Mouse (Mus musculus): ENCODE data around the gene Farsa. TPM values are rescaled to one million over a fixed set of nuclear protein-coding genes. Genes with fewer than 3 reads are reported as not detected.

The Farsa gene
- polyA plus RNA-seq, 1 experiment from 2014 or later, result 44.3 TPM

GRCm38 (mm10) chr8:84874339-84874738, 17.6 kb downstream of the Farsa start:
- H3K9me3 ChIP-seq (ENCODE audit: control insufficient read depth, low read length), result no peaks in the 10 kb centered on the region
- H3K4me2 ChIP-seq (replicated peaks; ENCODE audit: low read depth), result no peak overlapping the region
- ATAC-seq (ENCODE audit: low FRiP score, low TSS enrichment) (no peak), DNase-seq (ENCODE audit: low spot score) (no peak)
- H3K27ac ChIP-seq (replicated peaks), result no peak overlapping the region
- peaks cover 2% of the 10 kb centered on the region; the same call in 1 of the 2 replicates for H3K36me3 ChIP-seq (ENCODE audit: control insufficient read depth, insufficient read depth, low read length)
- 90% methylated on average over 3 of the region's 3 CpGs for WGBS
- peaks cover 5% of the 10 kb centered on the region for H3K4me1 ChIP-seq (replicated peaks; ENCODE audit: control insufficient read depth, insufficient read depth)
- H3K27me3 ChIP-seq (ENCODE audit: control insufficient read depth, insufficient read depth, low read length), result no peaks in the 10 kb centered on the region
- TF ChIP-seq EP300 (optimal IDR thresholded peaks at IDR 0.05), result no peak
- no peak for TF ChIP-seq CTCF (IDR thresholded peaks at IDR 0.05; ENCODE audit: low read depth)
- no peak overlapping the region for H3K4me3 ChIP-seq (ENCODE audit: low read depth, low read length)
- H3K9ac ChIP-seq (ENCODE audit: low read length), result no peak overlapping the region

- Histone ChIP-seq H3K9ac (ENCODE audit: low read length) (no peak overlapping the region), H3K4me3 (ENCODE audit: low read depth, low read length) (no peak overlapping the region), H3K9me3 (ENCODE audit: control insufficient read depth, low read length) (no peaks in the 10 kb centered on the region), H3K36me3 (ENCODE audit: control insufficient read depth, insufficient read depth, low read length) (no peaks in the 10 kb centered on the region), H3K4me2 (replicated peaks; ENCODE audit: low read depth) (no peak overlapping the region), H3K27me3 (ENCODE audit: control insufficient read depth, insufficient read depth, low read length) (no peaks in the 10 kb centered on the region), H3K4me1 (replicated peaks; ENCODE audit: control insufficient read depth, insufficient read depth) (peaks cover under 1% of the 10 kb centered on the region), H3K27ac (replicated peaks) (no peak overlapping the region)
- no peak for TF ChIP-seq CTCF (IDR thresholded peaks at IDR 0.05; ENCODE audit: low read depth)
- no peak for TF ChIP-seq EP300 (optimal IDR thresholded peaks at IDR 0.05)
- DNase-seq (ENCODE audit: low spot score), result no peak
- no peak for ATAC-seq (ENCODE audit: low FRiP score, low TSS enrichment)
- WGBS, result 61% methylated on average over 3 of the region's 3 CpGs
These were observed 20.7 kb downstream of the Farsa start for GRCm38 (mm10) chr8:84877297-84878035.

GRCm38 (mm10) chr8:84878915-84879314, 22.1 kb downstream of the Farsa start:
- no peak for ATAC-seq (ENCODE audit: low FRiP score, low TSS enrichment)
- H3K4me1 ChIP-seq (replicated peaks; ENCODE audit: control insufficient read depth, insufficient read depth), result no peaks in the 10 kb centered on the region
- H3K9me3 ChIP-seq (ENCODE audit: control insufficient read depth, low read length), result no peaks in the 10 kb centered on the region
- no peak overlapping the region for H3K4me3 ChIP-seq (ENCODE audit: low read depth, low read length)
- H3K27ac ChIP-seq (replicated peaks), result no peak overlapping the region
- no peak overlapping the region for H3K9ac ChIP-seq (ENCODE audit: low read length)
- WGBS, result 76% methylated on average over 1 of the region's 1 CpGs
- H3K27me3 ChIP-seq (ENCODE audit: control insufficient read depth, insufficient read depth, low read length), result no peaks in the 10 kb centered on the region
- H3K36me3 ChIP-seq (ENCODE audit: control insufficient read depth, insufficient read depth, low read length), result no peaks in the 10 kb centered on the region
- DNase-seq (ENCODE audit: low spot score), result no peak
- TF ChIP-seq EP300 (optimal IDR thresholded peaks at IDR 0.05) (no peak), CTCF (IDR thresholded peaks at IDR 0.05; ENCODE audit: low read depth) (no peak)
- H3K4me2 ChIP-seq (replicated peaks; ENCODE audit: low read depth), result no peak overlapping the region

GRCm38 (mm10) chr8:84884728-84885127, 27.9 kb downstream of the Farsa start:
- DNase-seq (ENCODE audit: low spot score) (no peak), ATAC-seq (ENCODE audit: low FRiP score, low TSS enrichment) (no peak)
- no peak overlapping the region for H3K27ac ChIP-seq (replicated peaks)
- no peak overlapping the region for H3K4me3 ChIP-seq (ENCODE audit: low read depth, low read length)
- H3K4me1 ChIP-seq (replicated peaks; ENCODE audit: control insufficient read depth, insufficient read depth), result no peaks in the 10 kb centered on the region
- H3K9me3 ChIP-seq (ENCODE audit: control insufficient read depth, low read length), result no peaks in the 10 kb centered on the region
- peaks cover 7% of the 10 kb centered on the region; the same call in 1 of the 2 replicates for H3K36me3 ChIP-seq (ENCODE audit: control insufficient read depth, insufficient read depth, low read length)
- H3K27me3 ChIP-seq (ENCODE audit: control insufficient read depth, insufficient read depth, low read length), result no peaks in the 10 kb centered on the region
- no peak overlapping the region for H3K9ac ChIP-seq (ENCODE audit: low read length)
- TF ChIP-seq CTCF (IDR thresholded peaks at IDR 0.05; ENCODE audit: low read depth) (no peak), EP300 (optimal IDR thresholded peaks at IDR 0.05) (no peak)
- WGBS, result 88% methylated on average over 4 of the region's 4 CpGs
- H3K4me2 ChIP-seq (replicated peaks; ENCODE audit: low read depth), result no peak overlapping the region

GRCm38 (mm10) chr8:84888280-84888679, 31.5 kb downstream of the Farsa start:
- ATAC-seq (ENCODE audit: low FRiP score, low TSS enrichment), result no peak
- no peak overlapping the region for H3K9ac ChIP-seq (ENCODE audit: low read length)
- H3K27ac ChIP-seq (replicated peaks), result no peak overlapping the region
- no peak overlapping the region for H3K4me3 ChIP-seq (ENCODE audit: low read depth, low read length)
- WGBS, result 97% methylated on average over 3 of the region's 3 CpGs
- no peaks in the 10 kb centered on the region for H3K27me3 ChIP-seq (ENCODE audit: control insufficient read depth, insufficient read depth, low read length)
- no peak overlapping the region for H3K4me2 ChIP-seq (replicated peaks; ENCODE audit: low read depth)
- 0 out of 2 replicates have a peak, but pooled peaks cover 3% of the 10 kb centered on the region for H3K4me1 ChIP-seq (replicated peaks; ENCODE audit: control insufficient read depth, insufficient read depth)
- TF ChIP-seq CTCF (IDR thresholded peaks at IDR 0.05; ENCODE audit: low read depth), result no peak
- no peak for TF ChIP-seq EP300 (optimal IDR thresholded peaks at IDR 0.05)
- DNase-seq (ENCODE audit: low spot score), result no peak
- H3K36me3 ChIP-seq (ENCODE audit: control insufficient read depth, insufficient read depth, low read length), result peaks cover 10% of the 10 kb centered on the region; the same call in 1 of the 2 replicates
- H3K9me3 ChIP-seq (ENCODE audit: control insufficient read depth, low read length), result no peaks in the 10 kb centered on the region

- no peaks in the 10 kb centered on the region for H3K9me3 ChIP-seq (ENCODE audit: control insufficient read depth, low read length)
- H3K4me1 ChIP-seq (replicated peaks; ENCODE audit: control insufficient read depth, insufficient read depth), result 0 out of 2 replicates have a peak, but pooled peaks cover 5% of the 10 kb centered on the region
- ATAC-seq (ENCODE audit: low FRiP score, low TSS enrichment) (no peak), DNase-seq (ENCODE audit: low spot score) (no peak)
- H3K27ac ChIP-seq (replicated peaks), result no peak overlapping the region
- 72% methylated on average over 1 of the region's 1 CpGs for WGBS
- H3K4me3 ChIP-seq (ENCODE audit: low read depth, low read length), result no peak overlapping the region
- H3K9ac ChIP-seq (ENCODE audit: low read length), result no peak overlapping the region
- H3K4me2 ChIP-seq (replicated peaks; ENCODE audit: low read depth), result no peak overlapping the region
- no peak for TF ChIP-seq CTCF (IDR thresholded peaks at IDR 0.05; ENCODE audit: low read depth)
- H3K36me3 ChIP-seq (ENCODE audit: control insufficient read depth, insufficient read depth, low read length), result peaks cover 10% of the 10 kb centered on the region; the same call in 1 of the 2 replicates
- H3K27me3 ChIP-seq (ENCODE audit: control insufficient read depth, insufficient read depth, low read length), result no peaks in the 10 kb centered on the region
These were observed 32.4 kb downstream of the Farsa start for GRCm38 (mm10) chr8:84889141-84889540.
